Mouse (Mus musculus): ENCODE results near the gene Gm21083.
"Not testable (repeated sequence)": the region's sequence is repeated elsewhere in the genome, so short reads cannot be mapped to it uniquely, and the experiment has no call there.

DNA sequence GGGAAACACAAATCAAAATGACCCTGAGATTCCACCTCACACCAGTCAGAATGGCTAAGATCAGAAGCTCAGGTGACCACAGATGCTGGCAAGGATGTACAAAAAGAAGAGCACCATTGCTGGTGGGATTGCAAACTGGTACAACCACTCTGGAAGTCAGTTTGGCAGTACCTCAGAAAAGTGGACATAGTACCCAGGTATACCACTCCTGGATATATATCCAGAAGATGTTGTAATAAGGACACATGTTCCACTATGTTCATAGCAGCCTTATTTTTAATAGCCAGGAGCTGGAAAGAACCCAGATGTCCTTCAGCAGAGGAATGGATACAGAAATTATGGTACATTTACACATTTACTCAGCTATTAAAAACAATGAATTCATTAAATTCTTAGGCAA is 21.7 kb downstream of the Gm21083 start:
- TF ChIP-seq CTCF (conservative IDR thresholded peaks at IDR 0.05; ENCODE audit: low read length); NANOG (IDR thresholded peaks at IDR 0.05; ENCODE audit: borderline replicate concordance, low read length); POU5F1 (IDR thresholded peaks at IDR 0.05; ENCODE audit: borderline replicate concordance, low read length): not testable (repeated sequence)
